Mouse (Mus musculus) stomach, postnatal 0 days (tissue): ENCODE measurements around the gene Hmbs. TPM values are rescaled to one million over a fixed set of nuclear protein-coding genes. Genes with fewer than 3 reads are reported as not detected.

Experiments used
- ATAC-seq: fragments of 200-750 bp; cut with Nextera tagmentation; 2 replicates; pipeline ENCODE4 v1.8.0; 2017; ENCODE audit not compliant: low FRiP score, low TSS enrichment
- DNase-seq: peaks from one replicate; pipeline ENCODE4 v3.0.0-alpha.2; 2016; ENCODE audit warnings: low spot score
- H3K27ac ChIP-seq: fragments of 300-500 bp; sonication (generic); replicated peaks from 2 replicates; pipeline ENCODE4 v1.5.1; 2014; ENCODE audit warnings: mild to moderate bottlenecking, control low read depth
- H3K27me3 ChIP-seq: fragments of 300-500 bp; sonication (generic); 2 replicates; pipeline ENCODE4 v1.6.1; 2014; ENCODE audit warnings: low read length; ENCODE audit not compliant: control insufficient read depth, insufficient read depth
- H3K36me3 ChIP-seq: fragments of 300-500 bp; sonication (generic); 2 replicates; pipeline ENCODE4 v1.6.1; 2014; ENCODE audit warnings: low read length, mixed read lengths; ENCODE audit not compliant: control insufficient read depth, insufficient read depth
- H3K4me1 ChIP-seq: fragments of 300-500 bp; sonication (generic); replicated peaks from 2 replicates; pipeline ENCODE4 v1.6.1; 2014; ENCODE audit warnings: antibody characterized with exemption; ENCODE audit not compliant: control insufficient read depth, insufficient read depth
- H3K4me2 ChIP-seq: fragments of 300-500 bp; sonication (generic); replicated peaks from 2 replicates; pipeline ENCODE4 v1.6.1; 2014; ENCODE audit warnings: low read depth, mild to moderate bottlenecking, control low read depth, moderate library complexity
- H3K4me3 ChIP-seq: fragments of 300-500 bp; sonication (generic); 2 replicates; pipeline ENCODE4 v1.5.1; 2014; ENCODE audit warnings: low read depth, low read length, control low read depth
- H3K9ac ChIP-seq: fragments of 300-500 bp; sonication (generic); 2 replicates; pipeline ENCODE4 v1.6.1; 2014; ENCODE audit warnings: mild to moderate bottlenecking, low read length, control low read depth, mixed read lengths
- H3K9me3 ChIP-seq: fragments of 300-500 bp; sonication (generic); 2 replicates; pipeline ENCODE4 v1.6.1; 2016; ENCODE audit warnings: low read length; ENCODE audit not compliant: control insufficient read depth
- CTCF ChIP-seq: IDR thresholded peaks from 2 replicates; pipeline ENCODE4 v1.5.1; 2016; ENCODE audit warnings: antibody characterized with exemption, low read depth, mild to moderate bottlenecking, moderate library complexity
- EP300 ChIP-seq: optimal IDR thresholded peaks from 2 replicates; pipeline ENCODE3; 2016; ENCODE audit warnings: antibody characterized with exemption
- WGBS: fragments of 180-500 bp; shearing (Covaris S2); extraction: QIAGEN DNeasy Blood & Tissue Kit; methylation state at CpG from one replicate; pipeline ENCODE4 v1.1.7; 2014; 5-methylcytosine and 5-hydroxymethylcytosine counted together
- polyA plus RNA-seq: library from polyadenylated mRNA; unstranded; fragments of >200 nt; fragmentation: Nextera tagmentation; extraction: Ambion mirVana; gene quantifications from 2 replicates; pipeline ENCODE4 v1.2.1, GENCODE M21; 2015

Hmbs gene
- 68.8 and 71.5 TPM in 2 replicates for polyA plus RNA-seq

- 0 out of 2 replicates have a peak, but pooled peaks cover 2% of the 10 kb centered on the region for H3K4me1 ChIP-seq
- TF ChIP-seq CTCF = 0 out of 2 replicates have a peak, but pooled peaks have one; percentile 5
- peak; percentile 65 for TF ChIP-seq EP300
- H3K4me3 ChIP-seq = peak within 1 kb of the TSS; percentile 83
- WGBS = under 1% methylated on average over 39 of the region's 39 CpGs
- peak; percentile 93 for ATAC-seq
- H3K36me3 ChIP-seq = peaks cover 15% of the 10 kb centered on the region
- no peaks in the 10 kb centered on the region for H3K9me3 ChIP-seq
- peak within 1 kb of the TSS; percentile 80 for H3K4me2 ChIP-seq
- no peaks in the 10 kb centered on the region for H3K27me3 ChIP-seq
- peak within 1 kb of the TSS; percentile 98 for H3K27ac ChIP-seq
- H3K9ac ChIP-seq = peak within 1 kb of the TSS; percentile 86
- peak; percentile 95 for DNase-seq
Measured at GRCm38 (mm10) chr9:44343781-44344421, at the start of gene Hmbs. Gene Hmbs, minus strand, starts transcription at chr9:44344228.

- peak; percentile 33 for ATAC-seq
- H3K36me3 ChIP-seq = peaks cover 10% of the 10 kb centered on the region; the same call in 1 of the 2 replicates
- WGBS = 29% methylated on average over 4 of the region's 4 CpGs
Measured at GRCm38 (mm10) chr9:44391466-44391865, 47.4 kb upstream of the Hmbs start.

GRCm38 (mm10) chr9:44389273-44389672 lies 45.2 kb upstream of the Hmbs start:
- WGBS = 60% methylated on average over 8 of the region's 8 CpGs

More at GRCm38 (mm10) chr9:44391466-44391865, 47.4 kb upstream of the Hmbs start:
- no peak overlapping the region for H3K27ac ChIP-seq
- peak; percentile 77 for DNase-seq
- no peaks in the 10 kb centered on the region for H3K27me3 ChIP-seq
- TF ChIP-seq CTCF (peak; percentile 90), EP300 (no peak)
- no peak overlapping the region for H3K4me3 ChIP-seq
- H3K9me3 ChIP-seq = no peaks in the 10 kb centered on the region
- no peaks in the 10 kb centered on the region for H3K4me1 ChIP-seq
- no peak overlapping the region for H3K4me2 ChIP-seq
- no peak overlapping the region for H3K9ac ChIP-seq

GRCm38 (mm10) chr9:44387221-44387620 lies 43.2 kb upstream of the Hmbs start:
- H3K27ac ChIP-seq = no peak overlapping the region
- H3K4me2 ChIP-seq = no peak overlapping the region
- ATAC-seq = no peak
- no peaks in the 10 kb centered on the region for H3K27me3 ChIP-seq
- TF ChIP-seq EP300 (no peak), CTCF (no peak)
- DNase-seq = no peak
- H3K36me3 ChIP-seq = peaks cover 35% of the 10 kb centered on the region
- WGBS = 60% methylated on average over 3 of the region's 3 CpGs
- H3K9ac ChIP-seq = no peak overlapping the region
- no peak overlapping the region for H3K4me3 ChIP-seq
- H3K4me1 ChIP-seq = no peaks in the 10 kb centered on the region
- no peaks in the 10 kb centered on the region for H3K9me3 ChIP-seq

More at GRCm38 (mm10) chr9:44389273-44389672, 45.2 kb upstream of the Hmbs start:
- TF ChIP-seq CTCF (peak; percentile 80), EP300 (no peak)
- Histone ChIP-seq H3K4me1 (no peaks in the 10 kb centered on the region), H3K36me3 (peaks cover 28% of the 10 kb centered on the region), H3K4me3 (no peak overlapping the region), H3K9ac (no peak overlapping the region), H3K9me3 (no peaks in the 10 kb centered on the region), H3K27ac (no peak overlapping the region), H3K4me2 (no peak overlapping the region), H3K27me3 (no peaks in the 10 kb centered on the region)
- ATAC-seq = 0 out of 2 replicates have a peak, but pooled peaks have one; percentile 9
- peak; percentile 61 for DNase-seq

GRCm38 (mm10) chr9:44384596-44384995 lies 40.6 kb upstream of the Hmbs start:
- 87% methylated on average over 13 of the region's 13 CpGs for WGBS

GRCm38 (mm10) chr9:44379862-44380261 lies 35.8 kb upstream of the Hmbs start:
- peak overlapping the region; percentile 87 for H3K9ac ChIP-seq
- peak overlapping the region; percentile 79 for H3K4me3 ChIP-seq
- H3K4me1 ChIP-seq = peaks cover 3% of the 10 kb centered on the region; the same call in 1 of the 2 replicates
- no peaks in the 10 kb centered on the region for H3K9me3 ChIP-seq
- TF ChIP-seq CTCF = no peak
- no peak for TF ChIP-seq EP300
- H3K27me3 ChIP-seq = no peaks in the 10 kb centered on the region
- DNase-seq (no peak), ATAC-seq (peak; percentile 2; the same call in 1 of the 2 replicates)
- WGBS = 2% methylated on average over 15 of the region's 15 CpGs
- peaks cover 20% of the 10 kb centered on the region for H3K36me3 ChIP-seq
- peak overlapping the region; percentile 88 for H3K27ac ChIP-seq
- peak overlapping the region; percentile 94 for H3K4me2 ChIP-seq

More at GRCm38 (mm10) chr9:44384596-44384995, 40.6 kb upstream of the Hmbs start:
- H3K9ac ChIP-seq = no peak overlapping the region
- H3K4me2 ChIP-seq = no peak overlapping the region
- H3K27ac ChIP-seq = no peak overlapping the region
- ATAC-seq = no peak
- TF ChIP-seq EP300 (no peak), CTCF (no peak)
- peaks cover 41% of the 10 kb centered on the region for H3K36me3 ChIP-seq
- no peaks in the 10 kb centered on the region for H3K9me3 ChIP-seq
- peaks cover 3% of the 10 kb centered on the region; the same call in 1 of the 2 replicates for H3K4me1 ChIP-seq
- no peak for DNase-seq
- no peaks in the 10 kb centered on the region for H3K27me3 ChIP-seq
- no peak overlapping the region for H3K4me3 ChIP-seq
